Mouse (Mus musculus) lung, embryonic 14.5 days (tissue): ENCODE measurements around the gene Olfr317. TPM values are rescaled to one million over a fixed set of nuclear protein-coding genes. Genes with fewer than 3 reads are reported as not detected.
"Not testable (repeated sequence)": the region's sequence is repeated elsewhere in the genome, so short reads cannot be mapped to it uniquely, and the experiment has no call there.

ENCODE experiments used
- ATAC-seq: fragments of 200-750 bp; cut with Nextera tagmentation; 2 replicates; pipeline ENCODE4 v1.8.0; 2017; ENCODE audit warnings: mild to moderate bottlenecking, moderate TSS enrichment, moderate library complexity; ENCODE audit not compliant: insufficient read depth
- DNase-seq: peaks from one replicate; pipeline ENCODE4 v3.0.0-alpha.2; 2015
- H3K27ac ChIP-seq: fragments of 300-500 bp; sonication (generic); 2 replicates; pipeline ENCODE4 v1.5.1; 2014; ENCODE audit warnings: low read depth, mild to moderate bottlenecking, moderate library complexity
- H3K27me3 ChIP-seq: fragments of 300-500 bp; sonication (generic); 2 replicates; pipeline ENCODE4 v1.6.1; 2014; ENCODE audit warnings: low read length, control low read depth; ENCODE audit not compliant: insufficient read depth
- H3K36me3 ChIP-seq: fragments of 300-500 bp; sonication (generic); 2 replicates; pipeline ENCODE4 v1.6.1; 2014; ENCODE audit warnings: control low read depth; ENCODE audit not compliant: insufficient read depth
- H3K4me1 ChIP-seq: fragments of 300-500 bp; sonication (generic); 2 replicates; pipeline ENCODE4 v1.6.1; 2014; ENCODE audit warnings: antibody characterized with exemption, control low read depth; ENCODE audit not compliant: insufficient read depth
- H3K4me2 ChIP-seq: fragments of 300-500 bp; sonication (generic); 2 replicates; pipeline ENCODE4 v1.6.1; 2014; ENCODE audit warnings: mild to moderate bottlenecking
- H3K4me3 ChIP-seq: fragments of 300-500 bp; sonication (generic); 2 replicates; pipeline ENCODE4 v1.5.1; 2014; ENCODE audit warnings: low read depth, low read length
- H3K9ac ChIP-seq: fragments of 300-500 bp; sonication (generic); 2 replicates; pipeline ENCODE4 v1.6.1; 2014
- H3K9me3 ChIP-seq: fragments of 300-500 bp; sonication (generic); 2 replicates; pipeline ENCODE4 v1.6.1; 2016; ENCODE audit warnings: low read depth, low read length, control low read depth
- CTCF ChIP-seq: IDR thresholded peaks from 2 replicates; pipeline ENCODE4 v1.5.1; 2016; ENCODE audit warnings: antibody characterized with exemption, low read depth
- WGBS: fragments of 180-500 bp; shearing (Covaris S2); extraction: QIAGEN DNeasy Blood & Tissue Kit; methylation state at CpG from one replicate; pipeline ENCODE4 v1.1.7; 2014; 5-methylcytosine and 5-hydroxymethylcytosine counted together
- polyA plus RNA-seq: library from polyadenylated mRNA; unstranded; fragments of >200 nt; fragmentation: Nextera tagmentation; extraction: Ambion mirVana; gene quantifications from 2 replicates; pipeline ENCODE4 v1.2.1, GENCODE M21; 2014

Gene Olfr317
- polyA plus RNA-seq, 1 experiment from 2014 or later: not detected

- 49% methylated on average over 3 of the region's 3 CpGs for WGBS
- no peak overlapping the region for H3K4me2 ChIP-seq
- H3K4me3 ChIP-seq: no peak overlapping the region
- H3K36me3 ChIP-seq: no peaks in the 10 kb centered on the region
- H3K9ac ChIP-seq: no peak overlapping the region
- no peaks in the 10 kb centered on the region for H3K27me3 ChIP-seq
- ATAC-seq: no peak
- TF ChIP-seq CTCF: no peak
- H3K27ac ChIP-seq: no peak overlapping the region
- DNase-seq: peak; percentile 21
- no peaks in the 10 kb centered on the region for H3K9me3 ChIP-seq
- H3K4me1 ChIP-seq: no peaks in the 10 kb centered on the region
Observed at GRCm38 (mm10) chr11:58733372-58733771, 5.6 kb downstream of the Olfr317 start.

GRCm38 (mm10) chr11:58727896-58728650, 10.9 kb downstream of the Olfr317 start:
- WGBS: 73% methylated on average over 6 of the region's 6 CpGs
- not testable (repeated sequence) for H3K36me3 ChIP-seq, H3K9me3 ChIP-seq, DNase-seq, H3K4me1 ChIP-seq, H3K27me3 ChIP-seq, H3K4me3 ChIP-seq, H3K27ac ChIP-seq, H3K4me2 ChIP-seq, ATAC-seq, H3K9ac ChIP-seq

DNA sequence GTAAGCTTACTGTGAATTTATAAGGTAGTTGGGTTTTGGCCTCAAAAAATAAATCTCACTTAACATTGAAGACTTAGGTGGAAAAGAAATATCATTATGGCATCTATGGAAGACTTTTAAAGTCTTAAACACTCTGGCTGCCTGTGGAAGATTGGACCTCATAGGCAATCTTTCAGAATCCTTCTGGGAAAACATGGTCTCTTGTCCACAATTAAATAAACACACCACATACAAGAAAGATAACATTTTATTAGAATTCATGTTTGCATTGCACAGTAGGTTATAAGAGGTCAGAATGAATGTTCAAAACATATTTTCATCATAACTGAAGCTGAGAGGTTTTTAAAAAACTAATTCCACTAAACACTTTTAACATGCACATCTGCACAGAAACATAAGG, 15.1 kb downstream of the Olfr317 start, which contains the start of gene Olfr318:
TSS of gene Olfr318 (minus strand) at position 101 of the 400 bp plus-strand sequence.
- Histone ChIP-seq H3K4me3 (no peak within 1 kb of the TSS), H3K9me3 (no peaks in the 10 kb centered on the region), H3K27ac (no peak within 1 kb of the TSS), H3K4me1 (no peaks in the 10 kb centered on the region), H3K27me3 (no peaks in the 10 kb centered on the region), H3K9ac (no peak within 1 kb of the TSS), H3K36me3 (no peaks in the 10 kb centered on the region), H3K4me2 (no peak within 1 kb of the TSS)
- ATAC-seq: no peak
- no peak for DNase-seq
- TF ChIP-seq CTCF: no peak

DNA sequence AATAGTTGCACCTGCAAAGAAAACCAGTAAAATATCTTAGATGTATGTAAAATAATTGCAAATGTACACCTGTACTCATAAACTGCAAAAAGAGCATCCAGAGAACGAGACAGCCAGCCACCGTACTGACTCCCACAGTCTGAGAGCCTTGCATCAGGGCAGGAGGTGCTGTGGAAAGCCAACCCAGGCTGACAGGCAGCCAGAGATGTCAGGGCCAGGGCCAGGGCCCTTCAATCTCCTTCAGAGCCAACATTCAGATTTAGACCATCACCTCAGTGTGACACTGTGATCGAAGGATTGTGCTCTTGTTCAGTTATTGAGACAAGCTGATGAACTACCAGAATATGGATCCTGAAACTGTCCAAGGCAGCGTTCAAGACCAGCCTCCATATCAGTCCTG, 19.3 kb downstream of the Olfr317 start:
- H3K4me3 ChIP-seq: no peak overlapping the region
- TF ChIP-seq CTCF: no peak
- WGBS: 80% methylated on average over 4 of the region's 4 CpGs
- DNase-seq (no peak), ATAC-seq (no peak)
- H3K27ac ChIP-seq: no peak overlapping the region
- H3K9ac ChIP-seq: no peak overlapping the region
- H3K36me3 ChIP-seq: no peaks in the 10 kb centered on the region
- no peak overlapping the region for H3K4me2 ChIP-seq
- H3K27me3 ChIP-seq: no peaks in the 10 kb centered on the region
- no peaks in the 10 kb centered on the region for H3K4me1 ChIP-seq
- H3K9me3 ChIP-seq: no peaks in the 10 kb centered on the region

- not testable (repeated sequence) for DNase-seq, H3K9me3 ChIP-seq, H3K4me2 ChIP-seq, H3K36me3 ChIP-seq, H3K27me3 ChIP-seq, H3K4me3 ChIP-seq, ATAC-seq, H3K9ac ChIP-seq, H3K4me1 ChIP-seq, H3K27ac ChIP-seq
- WGBS: 83% methylated on average over 6 of the region's 7 CpGs
Observed at GRCm38 (mm10) chr11:58717723-58718122, 21.3 kb downstream of the Olfr317 start.

- Histone ChIP-seq H3K4me1 (no peaks in the 10 kb centered on the region), H3K4me3 (no peak overlapping the region), H3K9me3 (no peaks in the 10 kb centered on the region), H3K36me3 (no peaks in the 10 kb centered on the region), H3K27ac (no peak overlapping the region), H3K27me3 (no peaks in the 10 kb centered on the region), H3K9ac (no peak overlapping the region), H3K4me2 (no peak overlapping the region)
- DNase-seq (no peak), ATAC-seq (no peak)
- 78% methylated on average over 11 of the region's 11 CpGs for WGBS
- no peak for TF ChIP-seq CTCF
Observed at GRCm38 (mm10) chr11:58709086-58709485, 29.9 kb downstream of the Olfr317 start.

DNA sequence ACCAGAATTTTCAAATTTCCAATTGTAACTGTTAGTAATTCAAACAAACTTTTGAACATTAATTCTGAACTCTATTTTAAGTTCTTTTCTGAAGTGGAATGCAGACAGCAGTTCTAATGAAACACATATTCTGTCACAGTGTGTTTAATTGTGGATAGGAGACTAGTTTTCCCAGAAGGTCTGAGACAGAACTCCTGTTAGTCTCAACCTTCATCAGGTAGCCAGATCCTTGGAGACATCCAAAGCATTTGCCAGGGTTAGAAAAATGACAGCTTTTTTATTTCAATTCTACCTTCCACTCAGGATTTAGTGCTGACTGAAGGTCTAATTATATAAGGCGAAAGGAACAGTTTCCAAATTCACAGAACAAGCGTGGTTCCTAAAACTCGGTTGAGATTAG, 40.1 kb downstream of the Olfr317 start, which contains the start of gene Olfr319:
TSS of gene Olfr319 (plus strand) at position 301 of the 400 bp plus-strand sequence.
- no peak within 1 kb of the TSS for H3K9ac ChIP-seq
- no peaks in the 10 kb centered on the region for H3K4me1 ChIP-seq
- 79% methylated on average over 3 of the region's 3 CpGs for WGBS
- TF ChIP-seq CTCF: no peak
- DNase-seq: no peak
- H3K4me2 ChIP-seq: no peak within 1 kb of the TSS
- no peak within 1 kb of the TSS for H3K4me3 ChIP-seq
- no peaks in the 10 kb centered on the region for H3K27me3 ChIP-seq
- no peaks in the 10 kb centered on the region for H3K36me3 ChIP-seq
- H3K27ac ChIP-seq: no peak within 1 kb of the TSS
- ATAC-seq: no peak
- 0 out of 2 replicates have a peak, but pooled peaks cover 3% of the 10 kb centered on the region for H3K9me3 ChIP-seq

Other genes with a start within 250 kb of the Olfr317 start
- not detected in 2 replicates for gene Olfr332, start 246.7 kb downstream of the Olfr317 start, polyA plus RNA-seq
- gene Olfr331, start 236.6 kb downstream of the Olfr317 start, polyA plus RNA-seq: not detected in 2 replicates
- gene Olfr330, start 204.4 kb downstream of the Olfr317 start, polyA plus RNA-seq: not detected in 2 replicates
- gene Olfr329-ps, start 192.8 kb downstream of the Olfr317 start, polyA plus RNA-seq: not detected in 2 replicates
- 0.07 and 0.08 TPM in 2 replicates for gene Olfr328, start 183.6 kb downstream of the Olfr317 start, polyA plus RNA-seq
- gene Olfr224, start 168.7 kb downstream of the Olfr317 start, polyA plus RNA-seq: not detected in 2 replicates
- gene Olfr325, start 161.5 kb downstream of the Olfr317 start, polyA plus RNA-seq: not detected in 2 replicates
- gene Olfr324, start 144.1 kb downstream of the Olfr317 start, polyA plus RNA-seq: not detected in 2 replicates
- gene 2210407C18Rik, start 123.1 kb downstream of the Olfr317 start, polyA plus RNA-seq: not detected in 2 replicates
- gene Olfr323, start 108.7 kb downstream of the Olfr317 start, polyA plus RNA-seq: not detected in 2 replicates
- gene Trim58, start 98.7 kb downstream of the Olfr317 start, polyA plus RNA-seq: 0.11 TPM in 1 of 2 replicates, not detected in the other
- gene Olfr322, start 80.4 kb downstream of the Olfr317 start, polyA plus RNA-seq: not detected in 2 replicates
- gene Olfr320, start 58.1 kb downstream of the Olfr317 start, polyA plus RNA-seq: not detected in 2 replicates
- not detected in 2 replicates for gene Olfr319, start 40.0 kb downstream of the Olfr317 start, polyA plus RNA-seq
- not detected in 2 replicates for gene Olfr318, start 15.2 kb downstream of the Olfr317 start, polyA plus RNA-seq
- not detected in 2 replicates for gene Olfr316, start 13.5 kb upstream of the Olfr317 start, polyA plus RNA-seq
- gene Olfr315, start 34.0 kb upstream of the Olfr317 start, polyA plus RNA-seq: not detected in 2 replicates
- 0.11 TPM in 1 of 2 replicates, not detected in the other for gene Olfr314, start 43.7 kb upstream of the Olfr317 start, polyA plus RNA-seq
- not detected in 2 replicates for gene Fam183b, start 62.7 kb upstream of the Olfr317 start, polyA plus RNA-seq
- gene Olfr313, start 75.8 kb upstream of the Olfr317 start, polyA plus RNA-seq: not detected in 2 replicates
- gene Olfr312, start 90.0 kb upstream of the Olfr317 start, polyA plus RNA-seq: not detected in 2 replicates
- gene Olfr311, start 100.0 kb upstream of the Olfr317 start, polyA plus RNA-seq: not detected in 2 replicates
- gene Gm12258, start 107.9 kb upstream of the Olfr317 start, polyA plus RNA-seq: 7.2 and 9.3 TPM in 2 replicates
- 5.8 and 9.2 TPM in 2 replicates for gene 2810021J22Rik, start 128.0 kb upstream of the Olfr317 start, polyA plus RNA-seq
- gene Zfp39, start 165.0 kb upstream of the Olfr317 start, polyA plus RNA-seq: 7.8 and 7.9 TPM in 2 replicates
- not detected in 2 replicates for gene Btnl10, start 178.7 kb upstream of the Olfr317 start, polyA plus RNA-seq
- gene Rnf187, start 199.7 kb upstream of the Olfr317 start, polyA plus RNA-seq: 273 and 293 TPM in 2 replicates
- 9.0 and 9.5 TPM in 2 replicates for gene Hist3h2ba, start 209.7 kb upstream of the Olfr317 start, polyA plus RNA-seq
- 18.1 and 18.5 TPM in 2 replicates for gene Hist3h2a, start 215.5 kb upstream of the Olfr317 start, polyA plus RNA-seq
- gene Trim17, start 215.5 kb upstream of the Olfr317 start, polyA plus RNA-seq: 0.14 and 0.22 TPM in 2 replicates
- gene Trim11, start 238.9 kb upstream of the Olfr317 start, polyA plus RNA-seq: 17.2 and 18.2 TPM in 2 replicates